Mouse (Mus musculus) limb, embryonic 14.5 days (tissue): ENCODE data around the gene Rrp8. TPM values are rescaled to one million over a fixed set of nuclear protein-coding genes. Genes with fewer than 3 reads are reported as not detected.

ENCODE experiments used
- ATAC-seq: fragments of 200-750 bp; cut with Nextera tagmentation; 2 replicates; pipeline ENCODE4 v1.8.0; 2017; ENCODE audit warnings: low read depth, moderate number of reproducible peaks, moderate TSS enrichment; ENCODE audit not compliant: low FRiP score
- DNase-seq: peaks from one replicate; pipeline ENCODE4 v3.0.0-alpha.2; 2015; ENCODE audit warnings: low spot score
- H3K27ac ChIP-seq: fragments of 300-500 bp; sonication (generic); replicated peaks from 2 replicates; pipeline ENCODE4 v1.5.1; 2014; ENCODE audit warnings: low read depth, mild to moderate bottlenecking, low read length, moderate library complexity, mixed read lengths
- H3K27me3 ChIP-seq: fragments of 300-500 bp; sonication (generic); 2 replicates; pipeline ENCODE4 v1.6.1; 2014; ENCODE audit warnings: low read length, mixed read lengths; ENCODE audit not compliant: control insufficient read depth, insufficient read depth
- H3K36me3 ChIP-seq: fragments of 300-500 bp; sonication (generic); 2 replicates; pipeline ENCODE4 v1.6.1; 2014; ENCODE audit warnings: mild to moderate bottlenecking, low read length, moderate library complexity, mixed read lengths; ENCODE audit not compliant: control insufficient read depth, insufficient read depth
- H3K4me1 ChIP-seq: fragments of 300-500 bp; sonication (generic); 2 replicates; pipeline ENCODE4 v1.6.1; 2014; ENCODE audit warnings: antibody characterized with exemption, low read length, mixed read lengths; ENCODE audit not compliant: control insufficient read depth, insufficient read depth
- H3K4me2 ChIP-seq: fragments of 300-500 bp; sonication (generic); replicated peaks from 2 replicates; pipeline ENCODE4 v1.6.1; 2014; ENCODE audit warnings: low read depth, mild to moderate bottlenecking, low read length, moderate library complexity; ENCODE audit not compliant: severe bottlenecking
- H3K4me3 ChIP-seq: fragments of 300-500 bp; sonication (generic); replicated peaks from 2 replicates; pipeline ENCODE4 v1.5.1; 2014; ENCODE audit warnings: low read length
- H3K9ac ChIP-seq: fragments of 300-500 bp; sonication (generic); 2 replicates; pipeline ENCODE4 v1.6.1; 2014; ENCODE audit warnings: mild to moderate bottlenecking, low read depth, low read length, moderate library complexity; ENCODE audit not compliant: severe bottlenecking
- H3K9me3 ChIP-seq: fragments of 300-500 bp; sonication (generic); 2 replicates; pipeline ENCODE4 v1.6.1; 2016; ENCODE audit warnings: low read length; ENCODE audit not compliant: control insufficient read depth
- POLR2A ChIP-seq: fragments of 200-500 bp; IDR thresholded peaks from 2 replicates; pipeline ENCODE4 v1.8.0; 2012; ENCODE audit warnings: inconsistent platforms, mild to moderate bottlenecking, moderate library complexity, borderline replicate concordance; ENCODE audit not compliant: insufficient read depth, insufficient read length; ENCODE audit errors: extremely low read depth
- WGBS: fragments of 180-500 bp; shearing (Covaris S2); extraction: QIAGEN DNeasy Blood & Tissue Kit; methylation state at CpG from one replicate; pipeline ENCODE4 v1.1.7; 2014; 5-methylcytosine and 5-hydroxymethylcytosine counted together
- polyA plus RNA-seq, 2 experiments: library from polyadenylated mRNA; depleted of rRNA in 1 of 2; stranded (reverse) in 1 of 2; unstranded in 1 of 2; fragments of >200 nt; fragmentation: Nextera tagmentation in 1 of 2; extraction: Ambion mirVana in 1 of 2; gene quantifications; 2 replicates each; pipeline versions ENCODE4 v1.2.1 to v1.2.3; 2012 to 2014

Gene Rrp8
- polyA plus RNA-seq, 2 experiments: 27.6 to 31.0 TPM

- H3K9me3 ChIP-seq: no peaks in the 10 kb centered on the region
- H3K4me3 ChIP-seq: no peak overlapping the region
- no peak overlapping the region for H3K27ac ChIP-seq
- WGBS: 12% methylated on average over 13 of the region's 13 CpGs
- no peak for TF ChIP-seq POLR2A
- no peaks in the 10 kb centered on the region for H3K36me3 ChIP-seq
- peak; percentile 80 for ATAC-seq
- H3K4me2 ChIP-seq: no peak overlapping the region
- H3K27me3 ChIP-seq: no peaks in the 10 kb centered on the region
- peak; percentile 13 for DNase-seq
- no peaks in the 10 kb centered on the region for H3K4me1 ChIP-seq
- H3K9ac ChIP-seq: no peak overlapping the region
Observed at GRCm38 (mm10) chr7:105685541-105686197, 51.5 kb downstream of the Rrp8 start.

Other genes with a start within 250 kb of the Rrp8 start
- 33.7 and 45.5 TPM in 2 replicates for gene Smpd1, start 183.0 kb downstream of the Rrp8 start, polyA plus RNA-seq (2012; rRNA removed)
- 49.5 and 52.3 TPM in 2 replicates for gene Smpd1, start 183.0 kb downstream of the Rrp8 start, polyA plus RNA-seq (2014; fragmentation: Nextera tagmentation; extraction: Ambion mirVana)
- 55.1 and 80.3 TPM in 2 replicates for gene Apbb1, start 155.7 kb downstream of the Rrp8 start, polyA plus RNA-seq (2012; rRNA removed)
- 30.3 and 34.5 TPM in 2 replicates for gene Apbb1, start 155.7 kb downstream of the Rrp8 start, polyA plus RNA-seq (2014; fragmentation: Nextera tagmentation; extraction: Ambion mirVana)
- 0.96 and 1.1 TPM in 2 replicates for gene Hpx, start 137.2 kb downstream of the Rrp8 start, polyA plus RNA-seq (2012; rRNA removed)
- 0.26 TPM in 1 of 2 replicates, not detected in the other for gene Hpx, start 137.2 kb downstream of the Rrp8 start, polyA plus RNA-seq (2014; fragmentation: Nextera tagmentation; extraction: Ambion mirVana)
- gene Trim3, start 103.8 kb downstream of the Rrp8 start, polyA plus RNA-seq (2012; rRNA removed): 68.3 and 77.4 TPM in 2 replicates
- 35.1 and 37.0 TPM in 2 replicates for gene Trim3, start 103.8 kb downstream of the Rrp8 start, polyA plus RNA-seq (2014; fragmentation: Nextera tagmentation; extraction: Ambion mirVana)
- gene Timm10b, start 97.3 kb downstream of the Rrp8 start, polyA plus RNA-seq (2012; rRNA removed): 136 and 176 TPM in 2 replicates
- gene Timm10b, start 97.3 kb downstream of the Rrp8 start, polyA plus RNA-seq (2014; fragmentation: Nextera tagmentation; extraction: Ambion mirVana): 176 and 202 TPM in 2 replicates
- gene Arfip2, start 97.0 kb downstream of the Rrp8 start, polyA plus RNA-seq (2012; rRNA removed): 181 and 182 TPM in 2 replicates
- 106 and 110 TPM in 2 replicates for gene Arfip2, start 97.0 kb downstream of the Rrp8 start, polyA plus RNA-seq (2014; fragmentation: Nextera tagmentation; extraction: Ambion mirVana)
- 173 and 186 TPM in 2 replicates for gene Gm45799, start 96.8 kb downstream of the Rrp8 start, polyA plus RNA-seq (2012; rRNA removed)
- gene Gm45799, start 96.8 kb downstream of the Rrp8 start, polyA plus RNA-seq (2014; fragmentation: Nextera tagmentation; extraction: Ambion mirVana): 37.8 and 40.4 TPM in 2 replicates
- gene Dnhd1, start 86.6 kb downstream of the Rrp8 start, polyA plus RNA-seq (2012; rRNA removed): 10.9 and 12.1 TPM in 2 replicates
- gene Dnhd1, start 86.6 kb downstream of the Rrp8 start, polyA plus RNA-seq (2014; fragmentation: Nextera tagmentation; extraction: Ambion mirVana): 1.4 and 1.8 TPM in 2 replicates
- gene Ilk, start 793 bp downstream of the Rrp8 start, polyA plus RNA-seq (2012; rRNA removed): 317 and 333 TPM in 2 replicates
- 353 and 358 TPM in 2 replicates for gene Ilk, start 793 bp downstream of the Rrp8 start, polyA plus RNA-seq (2014; fragmentation: Nextera tagmentation; extraction: Ambion mirVana)
- gene Taf10, start 7.0 kb upstream of the Rrp8 start, polyA plus RNA-seq (2012; rRNA removed): 251 and 282 TPM in 2 replicates
- 155 and 163 TPM in 2 replicates for gene Taf10, start 7.0 kb upstream of the Rrp8 start, polyA plus RNA-seq (2014; fragmentation: Nextera tagmentation; extraction: Ambion mirVana)
- gene Tpp1, start 14.8 kb upstream of the Rrp8 start, polyA plus RNA-seq (2012; rRNA removed): 58.5 and 79.8 TPM in 2 replicates
- 64.8 and 64.9 TPM in 2 replicates for gene Tpp1, start 14.8 kb upstream of the Rrp8 start, polyA plus RNA-seq (2014; fragmentation: Nextera tagmentation; extraction: Ambion mirVana)
- gene Dchs1, start 50.3 kb upstream of the Rrp8 start, polyA plus RNA-seq (2012; rRNA removed): 48.6 and 72.0 TPM in 2 replicates
- 28.5 and 34.7 TPM in 2 replicates for gene Dchs1, start 50.3 kb upstream of the Rrp8 start, polyA plus RNA-seq (2014; fragmentation: Nextera tagmentation; extraction: Ambion mirVana)
- 247 and 307 TPM in 2 replicates for gene Mrpl17, start 73.7 kb upstream of the Rrp8 start, polyA plus RNA-seq (2012; rRNA removed)
- gene Mrpl17, start 73.7 kb upstream of the Rrp8 start, polyA plus RNA-seq (2014; fragmentation: Nextera tagmentation; extraction: Ambion mirVana): 315 and 337 TPM in 2 replicates
- gene Gm4070, start 216.6 kb upstream of the Rrp8 start, polyA plus RNA-seq (2012; rRNA removed): 0.17 and 0.63 TPM in 2 replicates
- 0.48 TPM in 1 of 2 replicates, not detected in the other for gene Gm4070, start 216.6 kb upstream of the Rrp8 start, polyA plus RNA-seq (2014; fragmentation: Nextera tagmentation; extraction: Ambion mirVana)